Mouse (Mus musculus) retina, postnatal 1 day (tissue): ENCODE data around the gene Pid1.

Experiments used
- DNase-seq: peaks from one replicate; pipeline ENCODE4 v3.0.0-alpha.2; 2012

Pid1 gene

DNA sequence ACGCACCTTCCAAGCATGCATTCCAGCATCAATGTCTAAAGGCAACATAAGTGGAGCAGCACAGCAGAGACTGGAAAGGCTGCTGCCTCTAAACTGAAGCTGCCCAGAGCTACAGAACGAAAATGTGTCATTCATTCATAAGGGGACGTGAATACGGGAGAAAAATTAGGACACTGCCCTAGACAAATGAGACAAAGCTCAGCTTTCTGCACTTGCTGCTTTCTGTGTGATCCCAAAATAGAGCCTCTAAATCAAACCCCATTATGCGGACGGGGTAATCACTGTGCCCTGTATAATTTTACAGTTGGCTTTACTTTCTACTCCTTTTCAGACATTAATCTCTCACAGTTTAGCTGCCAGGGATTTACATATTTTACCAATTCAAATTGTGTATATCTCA is 191.0 kb downstream of the Pid1 start:
- DNase-seq, result peak; percentile 5

DNA sequence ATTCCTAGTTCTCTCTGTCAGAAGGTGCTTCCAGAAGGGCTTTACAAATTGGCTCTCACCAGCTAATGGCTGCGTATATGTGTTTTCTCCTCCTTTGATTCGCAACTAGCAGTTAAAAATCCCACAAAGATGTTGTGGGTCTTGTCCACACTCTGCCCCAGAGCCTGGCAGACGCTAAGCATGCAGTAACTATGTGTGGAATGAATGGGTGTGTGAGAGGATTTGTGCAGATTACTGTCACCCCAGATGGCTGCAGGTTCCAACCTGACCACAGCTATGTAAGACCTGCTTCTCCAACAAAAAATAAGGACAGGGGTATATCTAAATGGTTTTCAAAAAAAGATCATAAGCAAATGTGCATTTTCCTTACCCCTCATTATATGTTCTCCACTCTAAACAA is 206.2 kb downstream of the Pid1 start:
- DNase-seq, result no peak

DNA sequence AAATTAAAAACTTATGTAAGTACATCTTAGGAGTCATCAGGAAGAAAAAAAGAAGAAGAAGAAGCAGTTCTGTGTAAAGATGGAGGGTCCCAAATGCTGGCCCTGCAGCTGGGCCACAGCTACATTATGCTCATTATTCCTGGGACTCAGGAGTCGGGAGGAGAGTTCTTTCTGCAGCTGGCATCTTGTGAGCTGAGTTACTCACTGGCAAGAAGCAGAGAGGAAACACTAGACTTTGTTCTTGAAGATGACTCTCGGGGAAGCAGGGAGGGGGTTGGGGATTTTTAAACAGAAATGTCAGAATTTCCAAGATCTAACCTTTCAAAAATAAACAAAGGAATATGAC is 208.4 kb downstream of the Pid1 start:
- DNase-seq, result no peak

DNA sequence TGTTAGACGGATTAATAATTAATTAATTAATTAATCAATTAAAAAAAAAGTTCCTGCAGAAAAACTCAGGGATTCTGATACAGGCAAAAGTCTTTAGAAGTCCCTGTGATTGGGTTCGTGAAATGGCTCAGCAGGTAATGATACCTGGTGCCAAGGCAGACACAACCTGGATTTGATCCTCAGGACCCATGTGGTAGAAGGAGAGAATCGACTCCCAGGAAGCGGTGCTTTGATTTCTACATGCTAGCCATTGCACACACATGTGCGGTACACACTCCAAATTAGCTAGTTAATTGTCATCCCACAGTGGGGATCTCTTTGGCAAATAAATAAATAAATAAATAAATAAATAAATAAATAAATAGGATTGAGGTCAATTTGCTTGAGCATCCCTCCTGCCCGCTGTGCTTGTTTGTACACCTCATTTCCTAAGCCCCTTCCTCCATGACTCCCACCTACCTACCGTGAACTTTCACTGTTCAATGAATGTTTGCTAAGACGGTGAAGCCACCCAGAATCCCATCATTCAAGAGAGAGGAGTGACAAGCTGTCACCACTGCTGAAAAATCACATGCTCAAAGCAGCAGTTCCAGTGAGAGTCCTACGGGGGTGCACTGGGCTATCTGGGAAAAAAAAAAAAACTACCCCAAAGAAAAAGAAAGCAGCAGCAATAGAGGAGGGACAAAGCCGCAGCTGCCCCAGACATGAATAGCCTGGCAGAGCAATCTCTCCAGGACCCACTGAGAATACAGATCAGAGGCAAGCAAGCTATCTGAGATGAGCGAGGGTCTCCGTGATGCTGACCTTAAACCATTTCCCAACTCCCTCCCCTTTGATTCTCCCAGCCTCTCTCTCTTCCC is 209.0 kb downstream of the Pid1 start:
- DNase-seq, result peak; percentile 12

DNA sequence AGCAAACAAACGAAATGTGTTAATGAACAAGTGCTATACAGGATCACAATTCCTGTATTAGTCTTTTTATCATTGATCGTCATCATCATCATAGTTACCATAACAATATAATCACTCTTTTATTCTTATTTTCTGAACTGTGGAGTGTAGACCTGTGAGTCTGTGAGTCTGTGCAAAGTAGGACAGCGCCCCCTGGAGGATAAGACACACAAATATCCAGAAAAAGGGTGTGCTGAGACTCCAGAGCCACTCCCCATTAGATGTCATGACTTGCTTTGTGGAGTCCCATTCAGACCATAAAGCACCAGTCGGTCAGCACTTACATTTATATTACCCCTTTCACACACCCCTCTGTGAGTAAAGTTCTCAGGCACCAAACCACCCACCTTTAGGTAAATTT is 210.0 kb downstream of the Pid1 start:
- peak; percentile 52 for DNase-seq

DNA sequence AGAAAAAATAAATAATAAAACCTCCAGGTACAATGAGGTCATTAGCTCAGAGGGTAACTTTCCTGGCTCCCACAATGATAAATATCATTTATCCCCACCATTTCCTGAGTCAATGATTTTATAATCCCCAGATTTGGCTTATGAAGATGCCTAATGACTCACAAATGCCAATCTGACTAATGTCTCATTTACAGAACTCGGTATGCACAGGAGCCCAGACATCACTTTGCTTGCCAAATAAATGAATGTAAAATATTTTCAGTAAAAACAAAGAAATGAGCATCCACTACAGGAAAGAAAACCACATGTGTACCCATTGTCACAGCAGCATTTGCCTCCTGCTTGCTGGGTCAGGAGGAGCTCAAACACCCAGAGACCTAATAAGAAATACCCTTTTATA is 222.4 kb downstream of the Pid1 start:
- DNase-seq, result no peak

DNA sequence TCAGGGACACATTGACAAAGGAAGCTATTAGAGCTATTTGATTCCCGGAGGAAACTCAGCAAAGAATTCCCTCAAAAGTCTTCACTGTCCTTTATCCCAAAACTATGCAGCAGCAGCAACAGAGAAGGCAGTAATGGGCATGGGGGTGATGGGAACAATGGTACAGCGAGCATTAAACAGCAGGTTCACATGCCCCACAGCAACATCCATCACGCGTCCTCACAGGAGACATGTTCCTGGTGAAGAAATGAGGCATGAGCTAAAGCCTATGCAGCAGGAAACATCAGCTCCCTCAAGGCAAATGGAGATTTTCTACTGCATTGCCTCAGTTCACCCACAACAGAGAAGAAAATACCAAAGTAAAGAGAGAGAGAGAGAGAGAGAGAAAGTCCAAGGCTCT is 231.5 kb downstream of the Pid1 start:
- peak; percentile 69 for DNase-seq

DNA sequence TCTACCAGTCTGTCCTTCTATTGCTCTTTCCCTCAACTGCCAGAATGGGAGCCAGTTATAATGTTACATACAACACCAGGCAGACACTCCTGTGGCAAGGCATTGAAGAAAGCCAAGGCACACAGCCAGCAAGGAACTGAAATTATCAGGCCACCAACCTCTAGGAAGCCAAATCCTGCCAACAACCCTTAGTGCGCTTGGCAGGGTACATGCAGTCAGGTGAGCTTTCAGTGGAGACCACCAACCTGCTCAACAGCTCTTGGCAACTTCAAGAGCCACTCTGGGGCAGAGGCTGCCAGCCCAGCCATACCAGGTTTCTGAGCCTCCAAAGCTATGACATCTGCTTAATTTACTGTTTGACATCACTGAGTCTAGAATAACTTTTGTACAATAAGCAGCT is 232.2 kb downstream of the Pid1 start:
- no peak for DNase-seq

DNA sequence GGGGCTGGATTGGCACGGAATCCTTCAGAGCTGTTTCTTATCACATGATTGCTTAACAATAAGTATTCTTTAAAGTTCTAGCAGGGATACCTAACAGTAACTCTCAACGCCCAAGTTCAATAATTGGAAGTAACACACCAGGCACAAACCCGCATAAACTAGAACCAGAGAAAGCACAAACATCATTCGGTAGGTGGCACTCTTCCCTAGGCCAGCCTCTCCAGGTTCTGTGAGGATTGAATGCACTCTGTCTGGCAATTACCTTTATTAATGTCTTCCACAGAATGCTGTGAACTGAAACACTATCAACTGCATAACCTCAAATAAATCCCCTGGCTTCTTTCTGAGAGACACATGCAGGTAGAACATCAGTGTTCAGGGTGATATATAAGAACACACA is 235.5 kb downstream of the Pid1 start:
- peak; percentile 30 for DNase-seq

DNA sequence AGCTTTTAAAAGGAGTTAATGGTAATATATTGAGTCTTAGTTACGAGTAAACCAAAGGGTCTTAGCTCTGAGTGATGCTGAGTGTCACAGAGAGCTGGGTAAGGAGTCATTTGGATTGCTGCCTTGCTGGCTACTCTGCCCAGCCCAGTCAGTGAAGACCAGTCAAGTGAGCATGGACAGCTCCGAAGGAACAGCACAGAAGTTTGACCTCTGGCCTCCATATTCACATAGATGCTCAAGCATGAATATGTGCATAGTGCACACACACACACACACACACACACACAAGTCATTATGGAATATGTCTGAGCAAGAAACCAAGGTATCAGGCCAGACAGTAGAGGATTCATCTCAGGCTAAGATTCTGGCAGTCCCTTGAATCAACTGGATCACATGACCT is 244.7 kb downstream of the Pid1 start:
- DNase-seq, result no peak

DNA sequence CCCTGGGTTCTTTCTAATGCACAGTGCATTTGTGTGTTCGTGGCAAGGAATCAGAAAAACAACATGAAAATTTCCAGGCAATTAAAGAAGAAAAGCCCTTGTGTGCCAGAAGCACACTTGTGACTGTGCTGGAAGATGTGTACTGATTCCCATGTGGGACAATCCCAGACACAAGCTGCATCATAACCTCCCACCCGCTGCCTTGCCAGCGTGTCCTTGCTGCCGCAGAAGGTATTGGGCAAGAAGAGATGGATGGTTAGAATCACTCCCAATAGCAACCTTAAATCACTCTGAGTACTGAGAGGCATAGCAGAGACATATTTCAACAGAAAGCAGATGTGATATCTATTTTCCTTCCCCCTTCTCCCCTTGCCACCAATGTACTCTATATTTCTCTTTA is 257.2 kb downstream of the Pid1 start:
- DNase-seq, result no peak

DNA sequence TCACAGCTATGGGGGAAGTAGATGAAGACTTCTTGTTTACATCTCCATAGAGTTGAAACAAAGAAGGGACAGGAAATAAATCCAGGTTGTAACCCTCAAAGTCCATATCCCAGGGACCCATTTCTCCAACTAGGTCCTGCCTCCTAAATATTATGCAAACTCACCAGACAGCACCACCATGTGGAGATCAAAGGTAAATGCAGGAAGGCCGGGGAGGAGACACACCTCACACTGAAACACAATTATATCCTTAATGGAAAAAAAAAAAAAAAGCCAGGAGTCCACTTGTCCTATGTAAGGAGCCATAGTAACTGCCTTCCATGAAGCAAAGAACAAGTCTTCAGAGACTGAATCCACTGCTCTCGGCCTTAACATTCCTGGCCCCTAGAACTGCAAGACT is 261.9 kb downstream of the Pid1 start:
- peak; percentile 31 for DNase-seq

DNA sequence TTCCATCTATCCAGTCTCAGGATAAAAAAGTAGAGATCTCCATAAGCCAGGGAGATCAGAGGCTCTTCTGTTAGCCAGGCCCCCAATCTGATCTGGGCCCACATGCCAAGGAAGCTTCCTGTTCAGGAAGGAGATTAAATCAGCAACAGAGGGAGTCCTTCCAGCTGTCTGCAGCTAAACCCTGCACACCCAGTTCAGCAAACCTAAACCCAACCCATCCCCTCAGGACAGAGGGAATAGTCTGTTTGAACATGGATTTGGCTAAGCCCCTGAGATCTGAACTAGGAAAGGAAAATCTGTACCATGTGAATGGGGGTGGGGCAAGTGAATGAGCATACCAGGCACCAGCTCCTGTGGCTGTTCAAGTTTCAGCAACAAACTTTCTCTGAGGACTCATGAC is 266.6 kb downstream of the Pid1 start:
- DNase-seq, result no peak

DNA sequence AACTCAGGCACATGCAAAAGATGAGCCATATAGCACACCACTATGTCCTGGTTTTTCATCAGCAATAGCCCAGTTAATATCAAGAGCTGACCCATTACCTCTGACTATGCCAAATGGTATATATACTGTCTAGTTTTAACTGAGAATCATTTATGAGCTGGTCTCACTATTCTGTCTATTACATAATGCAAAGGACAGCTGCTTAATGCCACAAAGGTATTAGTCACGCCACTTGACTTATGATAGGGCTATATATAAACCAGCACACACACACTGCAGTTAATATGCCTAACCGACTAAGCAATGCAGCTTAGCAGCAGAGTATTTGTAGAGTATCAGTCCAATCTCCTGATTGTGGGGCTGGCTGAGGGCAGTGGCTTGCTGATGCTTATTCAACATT is 270.7 kb downstream of the Pid1 start:
- no peak for DNase-seq

- no peak for DNase-seq
Measured at GRCm38 (mm10) chr1:84089664-84090063, 274.3 kb downstream of the Pid1 start.

GRCm38 (mm10) chr1:84087957-84088356 is 276.0 kb downstream of the Pid1 start:
- no peak for DNase-seq

- DNase-seq, result no peak
Measured at GRCm38 (mm10) chr1:84087325-84087724, 276.7 kb downstream of the Pid1 start.

DNA sequence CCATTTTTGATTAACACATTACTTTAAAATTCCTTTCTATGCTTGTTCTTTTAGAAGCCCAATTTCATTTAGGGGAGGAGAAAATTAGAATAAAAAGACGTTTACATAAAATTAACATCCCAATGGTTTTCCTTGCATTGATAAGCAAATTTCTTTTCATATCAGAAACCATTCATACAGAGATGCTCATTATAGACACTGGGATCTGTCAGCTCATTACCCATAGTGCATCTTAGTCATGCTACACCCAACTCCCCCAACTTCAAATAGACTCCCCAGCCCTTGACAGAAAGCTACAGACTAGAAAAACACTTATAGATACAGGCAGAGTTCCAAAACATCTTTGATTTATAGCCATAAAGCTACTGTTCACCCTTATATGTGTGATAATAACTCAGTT is 277.5 kb downstream of the Pid1 start:
- DNase-seq, result no peak

DNA sequence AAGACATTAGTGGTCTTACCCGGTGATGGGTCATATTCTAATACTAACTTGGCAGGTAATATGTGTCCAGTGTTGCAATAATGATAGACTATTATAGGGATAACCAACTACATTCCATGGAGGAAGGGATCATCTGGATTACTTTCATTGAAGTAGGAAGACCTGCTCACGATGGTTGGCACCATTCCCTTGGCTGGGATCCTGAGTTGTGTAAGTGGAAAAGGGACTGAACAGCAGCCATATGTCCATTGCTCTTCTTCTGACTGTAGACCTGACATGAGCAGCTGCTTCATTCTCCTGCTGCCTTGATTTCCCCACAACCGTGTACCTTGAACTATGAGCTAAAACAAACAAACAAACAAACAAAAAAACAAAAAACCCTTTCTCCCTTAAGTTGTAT is 278.6 kb downstream of the Pid1 start:
- DNase-seq, result no peak

GRCm38 (mm10) chr1:84079566-84079965 is 284.4 kb downstream of the Pid1 start:
- DNase-seq, result no peak

DNA sequence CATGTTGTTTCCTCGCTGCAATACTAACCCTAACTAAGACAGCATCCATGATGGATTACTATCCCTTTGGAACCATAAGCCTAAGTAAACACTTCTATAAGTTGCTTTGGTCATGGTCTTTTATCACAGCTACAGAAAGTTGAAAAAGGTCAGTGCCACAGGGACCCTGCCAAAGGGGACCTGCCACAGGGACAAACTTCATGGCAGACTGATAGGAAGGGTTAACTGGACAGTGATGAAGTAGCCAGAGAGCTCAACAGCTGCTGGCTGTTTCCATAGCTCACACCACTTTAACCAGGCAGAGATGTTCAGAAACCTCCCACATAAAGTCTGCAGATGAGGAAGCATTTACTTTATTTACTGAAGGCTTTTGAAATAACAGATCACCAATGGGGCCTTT is 287.0 kb downstream of the Pid1 start:
- DNase-seq, result no peak

GRCm38 (mm10) chr1:84056884-84057630 is 306.9 kb downstream of the Pid1 start:
- peak; percentile 20 for DNase-seq

DNA sequence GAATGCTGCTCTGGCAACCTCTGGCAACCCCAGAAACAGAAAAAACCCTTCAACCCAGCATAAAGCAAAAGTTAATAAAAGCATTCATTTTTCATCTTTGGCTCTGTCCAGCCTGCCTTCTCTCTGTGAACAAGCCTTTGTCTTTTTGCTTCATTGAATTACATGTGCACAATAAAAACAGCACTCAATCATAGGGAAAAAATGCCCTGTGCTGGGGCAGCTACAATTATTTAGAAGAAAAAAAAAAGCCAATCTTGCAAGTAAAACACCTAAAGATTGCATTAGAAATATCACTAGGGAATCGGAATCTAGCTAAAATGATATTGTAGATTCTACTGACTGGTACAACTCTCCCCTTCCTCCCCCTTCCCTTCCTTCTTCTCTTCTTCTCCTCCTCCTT is 307.7 kb downstream of the Pid1 start:
- peak; percentile 68 for DNase-seq

DNA sequence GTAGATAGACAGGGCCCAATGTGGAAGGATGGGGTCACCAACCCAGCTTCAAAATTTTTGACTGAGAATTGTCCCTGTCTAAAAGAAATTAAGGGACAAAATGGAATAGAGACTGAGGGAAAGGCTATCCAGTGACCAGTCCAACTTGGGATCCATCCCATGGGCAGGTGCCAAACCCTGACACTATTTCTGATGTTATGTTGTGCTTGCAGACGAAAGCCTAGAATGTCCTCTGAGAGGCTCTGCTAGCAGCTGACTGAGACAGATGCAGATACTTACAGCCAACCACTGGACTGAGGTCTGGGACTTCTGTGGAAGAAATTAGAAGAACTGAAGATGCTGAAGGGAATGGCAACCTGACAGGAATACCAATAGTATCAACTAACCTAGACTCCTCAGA is 338.2 kb downstream of the Pid1 start:
- DNase-seq, result no peak
